Mouse (Mus musculus): ENCODE data around the gene Gm9964. TPM values are rescaled to one million over a fixed set of nuclear protein-coding genes. Genes with fewer than 3 reads are reported as not detected.

The Gm9964 gene
- polyA plus RNA-seq, 2 experiments from 2014 or later: not detected

GRCm38 (mm10) chr11:79252881-79253541, 43.7 kb downstream of the Gm9964 start:
- ATAC-seq: peak; percentile 40

Other genes with a start within 250 kb of the Gm9964 start
- gene Ksr1, start 150.5 kb downstream of the Gm9964 start, polyA plus RNA-seq (2017; shearing (Covaris generic)): 1 to 10 TPM; 2.5 to 4.1 TPM
- gene Wsb1, start 42.2 kb downstream of the Gm9964 start, polyA plus RNA-seq (2017; shearing (Covaris generic)): 10 to 100 TPM; 79.7 to 89.4 TPM
- gene Nf1, start 42.8 kb upstream of the Gm9964 start, polyA plus RNA-seq (2017; shearing (Covaris generic)): 1 to 10 TPM; 1.6 to 2.5 TPM
- gene Omg, start 207.2 kb upstream of the Gm9964 start, polyA plus RNA-seq (2017; shearing (Covaris generic)): not detected
- 10 to 100 TPM; 70.5 to 70.9 TPM for gene Evi2b, start 226.9 kb upstream of the Gm9964 start, polyA plus RNA-seq (2017; shearing (Covaris generic))
- 1 to 10 TPM; 5.2 to 6.9 TPM for gene Evi2, start 233.7 kb upstream of the Gm9964 start, polyA plus RNA-seq (2017; shearing (Covaris generic))
- 10 to 100 TPM; 43.8 to 53.2 TPM for gene Evi2a, start 233.7 kb upstream of the Gm9964 start, polyA plus RNA-seq (2017; shearing (Covaris generic))